Mouse (Mus musculus): ENCODE results near the gene Pkn1.

Gene Pkn1

DNA sequence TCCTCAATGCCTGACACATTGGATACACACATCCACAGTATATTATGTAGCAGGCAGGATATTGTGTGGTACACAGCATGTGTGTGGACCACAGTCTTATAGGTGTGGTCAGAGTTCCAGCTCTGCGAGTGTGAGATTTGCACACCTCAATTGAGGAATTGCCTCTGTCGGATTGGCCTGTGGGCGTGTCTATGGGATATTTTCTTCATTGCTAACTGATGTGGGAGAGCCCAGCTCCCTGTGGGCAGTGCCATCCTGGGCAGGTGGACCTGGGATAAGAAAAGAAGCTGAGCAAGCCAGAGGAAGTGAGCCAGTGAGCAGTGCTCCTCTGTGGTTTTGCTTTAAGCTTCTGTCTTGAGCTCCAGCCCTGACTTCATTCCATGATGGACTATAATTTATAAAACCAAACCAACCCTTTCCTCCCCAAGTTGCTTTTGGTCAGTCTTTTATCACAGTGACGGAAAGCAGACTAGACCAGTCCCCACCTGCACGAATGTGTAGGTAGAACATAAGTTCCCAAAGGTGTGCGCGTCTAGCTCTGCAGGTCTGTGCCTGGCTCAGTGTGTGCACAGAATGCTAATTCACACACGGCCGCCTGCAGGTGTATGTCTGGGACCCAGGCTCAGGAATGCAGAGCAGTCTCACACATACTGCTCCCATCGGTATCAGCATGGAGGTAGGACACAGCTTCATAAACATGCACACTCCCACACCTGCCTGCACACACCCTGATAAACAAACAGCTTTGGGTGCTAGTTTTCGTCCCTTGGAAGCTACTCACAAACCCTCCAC is 4.4 kb downstream of the Pkn1 start:
- in situ Hi-C loops (cut with MboI, MseI) = loop anchor here in 1 of 2 experiments (25.0 kb wide), 1 partner anchor 1368 kb away; the partner anchor contains the start of genes Dhps, Fbxw9 and Gm5741

GRCm38 (mm10) chr8:83693609-83694236 is 5.3 kb downstream of the Pkn1 start:
- in situ Hi-C loops (cut with MboI, MseI) = loop anchor here in 1 of 2 experiments (25.0 kb wide), 1 partner anchor 1369 kb away; the partner anchor contains the start of genes Dhps, Fbxw9 and Gm5741

DNA sequence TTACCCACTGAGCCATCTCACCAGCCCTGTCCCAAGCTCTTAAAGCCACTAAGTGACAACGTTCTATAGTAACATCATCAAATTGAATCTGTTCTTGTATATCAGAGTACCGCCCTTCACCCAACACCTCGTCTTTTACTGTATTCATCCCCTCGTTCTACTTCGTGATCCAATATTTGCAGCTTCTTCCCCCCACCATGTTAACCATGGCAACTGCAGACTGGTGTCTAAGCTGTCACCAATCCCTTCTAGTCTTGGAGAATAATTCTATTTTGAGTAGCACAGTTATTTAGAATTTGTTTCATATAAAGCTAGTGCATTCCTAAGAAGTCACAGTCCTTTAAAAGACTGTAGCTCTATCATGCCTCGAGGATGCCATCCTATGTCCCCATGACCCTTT is 9.7 kb downstream of the Pkn1 start:
- in situ Hi-C loops (cut with MboI, MseI) = loop anchor here in 1 of 2 experiments (25.0 kb wide), 1 partner anchor 1373 kb away; the partner anchor contains the start of genes Dhps, Fbxw9 and Gm5741

DNA sequence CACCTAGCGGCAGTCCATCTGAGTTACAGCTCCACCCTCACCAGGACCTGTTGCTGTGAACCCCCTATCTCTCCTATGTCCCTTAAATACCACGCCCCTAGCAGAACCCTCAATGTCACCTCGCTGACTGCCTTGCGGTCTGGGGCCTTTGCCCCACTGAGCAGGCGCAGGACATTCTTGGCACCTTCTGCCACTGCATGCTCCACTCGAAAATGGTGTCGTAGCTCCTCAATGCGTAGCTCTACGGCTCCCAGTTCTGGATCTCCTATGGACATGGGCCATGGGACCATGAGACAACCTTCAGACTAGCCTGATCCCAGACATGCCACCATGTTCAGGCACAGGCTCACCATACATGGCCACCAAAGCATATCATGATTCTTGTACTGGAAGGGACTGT is 14.5 kb downstream of the Pkn1 start:
- in situ Hi-C loops (cut with MboI, MseI) = loop anchor here in 1 of 2 experiments (25.0 kb wide), 1 partner anchor 1378 kb away; the partner anchor contains the start of genes Dhps, Fbxw9 and Gm5741

- in situ Hi-C loops (cut with MboI, MseI) = loop anchor here in 1 of 2 experiments (25.0 kb wide), 1 partner anchor 1381 kb away; the partner anchor contains the start of genes Dhps, Fbxw9 and Gm5741
Observed at GRCm38 (mm10) chr8:83681099-83681498, 17.9 kb downstream of the Pkn1 start.

DNA sequence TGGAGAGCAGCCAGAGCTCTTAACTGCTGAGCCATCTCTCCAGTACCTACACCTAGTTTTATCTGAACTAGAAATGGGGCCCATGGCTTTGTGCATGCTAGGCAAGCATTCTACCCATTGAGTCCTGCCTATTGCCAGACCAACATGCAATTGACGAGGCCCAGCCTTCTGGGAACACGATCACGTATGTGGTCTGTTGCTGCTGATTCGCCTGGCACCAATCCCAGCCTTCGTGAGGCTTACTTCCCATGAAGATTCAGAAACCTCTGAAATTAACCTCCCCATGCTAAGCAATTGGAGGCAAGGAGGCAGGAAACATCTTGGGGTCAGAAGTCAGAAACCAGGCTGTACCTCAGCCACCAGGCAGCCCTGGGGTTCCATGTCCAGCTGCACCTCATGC is 18.4 kb downstream of the Pkn1 start:
- in situ Hi-C loops (cut with MboI, MseI) = loop anchor here in 1 of 2 experiments (25.0 kb wide), 1 partner anchor 1382 kb away; the partner anchor contains the start of genes Dhps, Fbxw9 and Gm5741

GRCm38 (mm10) chr8:83679866-83680265 is 19.1 kb downstream of the Pkn1 start:
- in situ Hi-C loops (cut with MboI, MseI) = loop anchor here in 1 of 2 experiments (25.0 kb wide), 1 partner anchor 1382 kb away; the partner anchor contains the start of genes Dhps, Fbxw9 and Gm5741

DNA sequence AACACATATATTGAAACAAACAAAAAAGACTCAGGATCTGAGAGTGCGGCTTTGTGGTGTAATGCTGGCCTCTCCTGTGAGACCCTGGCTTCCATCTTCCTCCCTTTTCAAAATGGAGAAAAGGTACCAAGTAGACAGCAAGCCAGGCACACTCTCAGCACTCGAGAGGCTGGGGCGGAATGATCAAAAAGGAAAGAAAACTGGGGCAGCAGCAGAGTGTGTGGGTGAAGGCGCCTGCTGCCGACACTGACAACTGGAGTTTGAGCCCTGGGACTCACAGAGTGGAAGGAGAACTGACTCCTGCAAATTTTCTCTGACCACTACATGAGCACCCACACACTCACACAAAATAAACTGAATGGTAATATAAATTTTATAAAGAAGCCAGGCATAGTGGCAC is 24.5 kb downstream of the Pkn1 start:
- in situ Hi-C loops (cut with MboI, MseI) = no loop called here

DNA sequence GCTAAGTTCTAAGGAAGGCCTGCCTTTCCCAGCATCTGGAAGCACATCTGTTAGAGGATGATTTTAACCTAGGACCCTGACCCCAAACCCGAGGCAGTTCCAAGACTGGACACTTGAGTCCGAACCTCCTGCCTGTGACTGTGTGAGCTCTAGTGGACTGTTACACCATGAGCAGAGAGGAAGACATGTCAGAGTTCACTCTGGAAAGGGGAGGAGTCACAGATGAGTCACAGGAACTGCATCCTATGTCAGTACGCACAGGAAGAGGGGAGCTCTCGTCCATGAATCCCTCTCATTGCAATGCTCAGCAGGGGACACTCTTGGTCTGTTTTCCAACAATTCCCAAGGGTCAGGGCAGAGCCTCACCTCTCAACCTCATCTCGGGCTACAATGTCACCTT is 26.0 kb downstream of the Pkn1 start:
- in situ Hi-C loops (cut with MboI, MseI) = no loop called here

DNA sequence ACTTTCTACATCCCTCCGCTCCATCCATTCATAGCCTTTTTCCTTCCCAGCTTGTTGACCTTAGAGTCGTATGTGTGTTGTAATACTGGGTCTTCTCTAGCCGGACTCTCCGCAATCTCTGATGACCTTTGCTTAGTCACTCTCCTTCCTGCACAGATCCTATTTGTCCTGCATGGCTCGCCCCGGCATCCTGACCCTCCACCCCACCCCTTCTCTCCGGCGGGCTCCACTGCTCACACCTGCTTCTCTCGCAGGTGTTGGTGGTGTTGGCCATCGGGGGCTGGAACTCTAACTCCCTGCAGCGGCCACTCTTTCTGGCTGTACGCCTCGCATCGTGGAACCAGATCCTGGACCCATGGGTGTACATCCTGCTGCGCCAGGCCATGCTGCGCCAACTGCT is 30.0 kb downstream of the Pkn1 start:
- in situ Hi-C loops (cut with MboI, MseI) = no loop called here

GRCm38 (mm10) chr8:83668010-83668916 is 30.7 kb downstream of the Pkn1 start:
- in situ Hi-C loops (cut with MboI, MseI) = no loop called here

GRCm38 (mm10) chr8:83667526-83667925 is 31.5 kb downstream of the Pkn1 start:
- in situ Hi-C loops (cut with MboI, MseI) = no loop called here

DNA sequence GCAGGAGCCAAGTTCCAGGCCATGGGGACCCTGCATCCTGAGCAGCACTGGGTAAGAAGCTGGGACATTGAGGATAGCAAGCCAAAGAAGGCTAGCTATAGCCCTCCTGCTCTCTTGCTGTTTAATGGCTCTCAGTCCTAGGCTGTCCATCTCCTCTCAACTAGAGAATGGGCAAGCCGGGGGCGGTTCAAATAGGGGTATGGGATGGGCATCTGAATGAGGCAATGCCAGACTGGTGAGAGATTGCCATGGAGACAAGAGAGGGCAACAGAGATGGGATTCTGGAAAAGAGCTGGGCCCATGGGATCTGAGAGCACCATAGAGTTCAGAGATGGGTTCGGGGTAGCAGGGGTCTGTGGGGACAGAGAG is 32.1 kb downstream of the Pkn1 start:
- in situ Hi-C loops (cut with MboI, MseI) = no loop called here

DNA sequence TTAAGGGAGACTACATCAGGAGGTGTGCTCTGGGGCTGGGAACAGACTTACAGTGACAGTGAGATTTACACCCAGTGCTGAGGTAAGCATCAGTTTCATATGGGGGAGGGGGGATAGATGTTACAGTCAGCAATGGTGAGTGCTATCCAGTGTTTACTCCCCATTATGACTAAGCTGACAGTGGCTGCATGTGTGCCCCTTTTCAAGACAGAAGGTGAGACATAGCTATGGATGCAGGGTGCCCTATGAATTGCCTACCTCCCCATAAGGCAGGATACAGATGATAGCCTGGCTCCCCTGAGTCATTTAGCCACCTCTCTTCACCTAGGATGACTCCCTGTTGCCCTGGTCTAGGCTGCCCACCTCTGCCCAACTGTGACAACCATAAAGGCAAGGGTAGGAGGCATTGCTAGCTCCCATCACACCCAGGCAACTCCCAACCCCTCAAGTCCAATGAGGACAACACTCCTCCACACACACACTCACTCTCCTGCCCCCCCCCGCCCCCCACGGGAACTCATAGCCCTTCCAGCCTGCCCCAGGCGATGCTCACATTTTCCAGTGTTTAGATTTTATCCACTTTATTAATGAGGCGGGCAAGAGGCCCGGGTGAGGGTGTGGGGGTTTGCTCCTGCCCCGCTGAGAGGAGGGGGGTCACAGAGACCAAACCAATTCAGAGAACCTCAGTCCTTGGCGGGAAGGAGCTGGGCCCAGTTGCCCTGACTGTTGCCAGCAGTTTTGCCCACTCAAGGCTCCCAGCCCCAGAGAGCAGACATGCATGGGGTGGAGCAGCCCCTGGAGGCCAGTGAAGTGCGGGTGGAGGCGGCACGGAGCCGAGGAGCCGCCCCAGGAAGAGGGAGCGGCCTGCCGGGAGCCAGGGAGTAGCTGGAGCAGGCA is 32.8 kb downstream of the Pkn1 start, which contains the start of gene Ptger1:
TSS of gene Ptger1 (plus strand) at position 710 of the 897 bp plus-strand sequence.
- in situ Hi-C loops (cut with MboI, MseI) = no loop called here

- in situ Hi-C loops (cut with MboI, MseI) = no loop called here
Observed at GRCm38 (mm10) chr8:83664931-83665625, 33.9 kb downstream of the Pkn1 start.

DNA sequence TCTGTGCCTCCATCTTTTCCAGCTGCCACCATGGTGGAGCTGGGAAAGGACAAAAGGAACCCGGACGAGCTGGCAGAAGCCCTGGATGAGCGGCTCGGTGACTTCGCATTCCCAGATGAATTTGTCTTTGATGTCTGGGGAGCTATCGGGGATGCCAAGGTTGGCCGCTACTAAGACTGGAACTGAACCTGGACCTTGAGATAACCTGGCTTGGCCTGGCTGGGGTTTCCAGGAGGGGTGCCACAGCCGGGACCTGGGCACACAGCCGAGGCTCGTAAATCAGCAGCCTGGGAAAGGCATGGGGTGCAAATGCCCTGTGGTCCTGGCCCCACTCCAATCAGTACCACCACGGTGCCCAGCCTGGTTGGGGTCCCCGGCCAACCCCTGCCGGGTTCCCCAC is 34.9 kb downstream of the Pkn1 start:
- in situ Hi-C loops (cut with MboI, MseI) = no loop called here

DNA sequence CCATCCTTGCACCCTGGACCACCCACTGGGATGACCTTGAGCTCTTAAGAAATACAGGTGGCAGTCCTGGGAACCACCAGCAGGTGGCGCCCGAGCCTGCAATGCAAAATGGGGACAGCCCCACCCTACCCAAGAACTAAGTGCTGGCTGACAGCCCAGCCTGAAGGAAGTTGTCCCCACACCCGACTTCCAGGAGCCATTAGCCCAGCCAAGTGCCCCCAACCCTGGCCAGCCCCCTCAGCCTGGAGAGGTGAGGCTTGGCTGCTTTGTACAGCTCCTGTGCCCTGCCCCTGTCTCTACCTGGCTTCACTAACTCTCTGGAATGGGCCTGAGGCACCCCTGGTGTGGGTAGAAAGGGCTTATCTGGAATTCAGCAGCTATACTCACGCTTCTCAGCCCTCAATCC is 36.6 kb downstream of the Pkn1 start:
- in situ Hi-C loops (cut with MboI, MseI) = no loop called here

DNA sequence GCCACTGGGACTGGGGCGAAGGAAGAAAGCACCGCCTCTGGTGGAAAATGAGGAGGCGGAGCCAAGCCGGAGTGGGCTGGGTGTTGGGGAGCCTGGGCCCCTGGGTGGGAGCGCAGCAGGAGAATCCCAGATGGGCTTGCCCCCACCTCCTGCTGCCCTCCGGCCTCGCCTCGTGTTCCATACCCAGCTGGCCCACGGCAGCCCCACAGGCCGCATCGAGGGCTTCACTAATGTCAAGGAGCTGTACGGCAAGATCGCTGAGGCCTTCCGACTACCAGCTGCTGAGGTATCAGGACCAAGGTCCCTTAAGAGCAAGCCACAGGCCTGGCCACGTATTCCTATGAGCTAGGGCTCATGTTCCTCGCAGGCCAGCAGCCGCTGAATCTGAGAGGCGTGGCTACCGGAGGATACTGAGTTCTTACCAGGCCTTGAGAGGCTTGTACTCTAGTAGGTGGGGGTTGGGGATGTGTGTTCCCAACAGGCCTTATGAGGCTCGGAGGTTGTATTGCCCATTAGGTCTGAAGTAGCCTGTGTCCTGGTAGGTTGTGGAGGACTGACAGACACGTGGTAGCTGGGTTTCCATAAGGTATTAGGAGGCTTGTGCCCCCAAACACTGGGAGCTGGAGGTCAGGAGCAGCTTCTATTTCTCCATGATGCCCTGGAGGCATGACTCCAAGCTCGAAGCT is 37.8 kb downstream of the Pkn1 start:
- in situ Hi-C loops (cut with MboI, MseI) = no loop called here

GRCm38 (mm10) chr8:83660545-83660944 is 38.4 kb downstream of the Pkn1 start:
- in situ Hi-C loops (cut with MboI, MseI) = no loop called here
